Mouse (Mus musculus) MEL (cell line): ENCODE data around the gene Wdr34. TPM values are rescaled to one million over a fixed set of nuclear protein-coding genes. Genes with fewer than 3 reads are reported as not detected.

Source experiments
- DNase-seq: peaks from one replicate; pipeline ENCODE4 v3.0.0; 2011; ENCODE audit warnings: low read depth, low spot score
- H3K27ac ChIP-seq: 2 replicates; pipeline ENCODE4 v1.5.1; 2012; ENCODE audit warnings: low read depth, mild to moderate bottlenecking, control low read depth, low read length, moderate library complexity; ENCODE audit not compliant: control insufficient read depth
- H3K27me3 ChIP-seq, 2 experiments: fragments of 150-350 bp in 1 of 2; sonication (generic) in 1 of 2; 2 replicates each; pipeline ENCODE4 v1.6.1; 2012; ENCODE audit warnings: low read length in 2 of 2, mild to moderate bottlenecking in 2 of 2, improper control_type of control experiment in 1 of 2, moderate library complexity in 1 of 2; ENCODE audit not compliant: insufficient read depth in 2 of 2, control insufficient read depth in 1 of 2
- H3K36me3 ChIP-seq, 2 experiments: 2 replicates each; pipeline ENCODE4 v1.6.1; 2012 to 2014; ENCODE audit warnings: low read length in 2 of 2, improper control_type of control experiment in 1 of 2, inconsistent platforms in 1 of 2, mild to moderate bottlenecking in 1 of 2; ENCODE audit not compliant: insufficient read depth in 2 of 2, control insufficient read depth in 1 of 2
- H3K4me1 ChIP-seq, 2 experiments: fragments of 150-350 bp in 1 of 2; sonication (generic) in 1 of 2; 2 replicates each; pipeline ENCODE4 v1.6.1; 2012; ENCODE audit warnings: low read length in 2 of 2, improper control_type of control experiment in 1 of 2, mild to moderate bottlenecking in 1 of 2; ENCODE audit not compliant: insufficient read depth in 2 of 2, control insufficient read depth in 1 of 2
- H3K4me3 ChIP-seq, 2 experiments: fragments of 150-350 bp in 1 of 2; sonication (generic) in 1 of 2; 2 replicates each; pipeline ENCODE4 v1.5.1; 2012; ENCODE audit warnings: low read depth in 2 of 2, low read length in 2 of 2, mild to moderate bottlenecking in 2 of 2, moderate library complexity in 2 of 2, control low read depth in 1 of 2, improper control_type of control experiment in 1 of 2; ENCODE audit not compliant: control insufficient read depth in 1 of 2, insufficient read depth in 1 of 2
- H3K79me2 ChIP-seq: 2 replicates; pipeline ENCODE4 v1.6.1; 2012; ENCODE audit warnings: mild to moderate bottlenecking, low read length, moderate library complexity; ENCODE audit not compliant: control insufficient read depth, poor library complexity, insufficient read depth
- H3K9ac ChIP-seq: 2 replicates; pipeline ENCODE4 v1.6.1; 2012; ENCODE audit warnings: low read depth, mild to moderate bottlenecking, control low read depth, low read length, moderate library complexity; ENCODE audit not compliant: control insufficient read depth, poor library complexity, severe bottlenecking
- H3K9me3 ChIP-seq: fragments of 150-350 bp; sonication (generic); replicated peaks from 2 replicates; pipeline ENCODE4 v1.6.1; 2012; ENCODE audit warnings: mild to moderate bottlenecking, low read length, improper control_type of control experiment, moderate library complexity; ENCODE audit not compliant: insufficient read depth
- BHLHE40 ChIP-seq: IDR thresholded peaks from 2 replicates; pipeline ENCODE4 v1.6.1; 2012; ENCODE audit warnings: low read depth, mild to moderate bottlenecking, inconsistent platforms, low read length, improper control_type of control experiment, borderline replicate concordance
- CHD1 ChIP-seq: IDR thresholded peaks from 2 replicates; pipeline ENCODE4 v1.6.1; 2012; ENCODE audit warnings: low read depth, mild to moderate bottlenecking, inconsistent platforms, low read length, improper control_type of control experiment
- CHD2 ChIP-seq: IDR thresholded peaks from 2 replicates; pipeline ENCODE4 v1.6.1; 2011; ENCODE audit warnings: low read length, improper control_type of control experiment
- CTCF ChIP-seq, 3 experiments: IDR thresholded peaks in 2 of 3; conservative IDR thresholded peaks in 1 of 3; 2 replicates each; pipeline ENCODE4 v1.5.1; 2011 to 2012; ENCODE audit warnings: low read length in 3 of 3, low read depth in 2 of 3, mild to moderate bottlenecking in 2 of 3, improper control_type of control experiment in 1 of 3, inconsistent platforms in 1 of 3, mixed read lengths in 1 of 3, moderate library complexity in 1 of 3; ENCODE audit not compliant: control insufficient read depth in 1 of 3, insufficient read depth in 1 of 3, poor library complexity in 1 of 3, severe bottlenecking in 1 of 3
- E2F4 ChIP-seq: IDR thresholded peaks from 2 replicates; pipeline ENCODE4 v1.6.1; 2011; ENCODE audit warnings: low read depth, low read length, improper control_type of control experiment, borderline replicate concordance
- ELF1 ChIP-seq: IDR thresholded peaks from 2 replicates; pipeline ENCODE4 v1.6.1; 2014; ENCODE audit warnings: low read depth, mild to moderate bottlenecking, inconsistent platforms, low read length, improper control_type of control experiment, moderate library complexity
- EP300 ChIP-seq, 2 experiments: IDR thresholded peaks; 2 replicates each; pipeline ENCODE4 v1.6.1; 2011; ENCODE audit warnings: improper control_type of control experiment in 2 of 2, low read length in 2 of 2, low read depth in 1 of 2, mild to moderate bottlenecking in 1 of 2
- ETS1 ChIP-seq: IDR thresholded peaks from 2 replicates; pipeline ENCODE4 v1.6.1; 2012; ENCODE audit warnings: low read depth, mild to moderate bottlenecking, inconsistent platforms, low read length, improper control_type of control experiment, moderate library complexity
- GABPA ChIP-seq: IDR thresholded peaks from 2 replicates; pipeline ENCODE4 v1.6.1; 2012; ENCODE audit warnings: low read depth, mild to moderate bottlenecking, inconsistent platforms, low read length, improper control_type of control experiment, moderate library complexity
- GATA1 ChIP-seq: IDR thresholded peaks from 2 replicates; pipeline ENCODE4 v1.6.1; 2011; ENCODE audit warnings: low read depth, low read length, improper control_type of control experiment
- KAT2A ChIP-seq: conservative IDR thresholded peaks from 2 replicates; pipeline ENCODE4 v1.6.1; 2012; ENCODE audit warnings: low read depth, low read length, improper control_type of control experiment, inconsistent platforms
- MAFK ChIP-seq: IDR thresholded peaks from 2 replicates; pipeline ENCODE4 v1.6.1; 2011; ENCODE audit warnings: low read depth, mild to moderate bottlenecking, low read length, improper control_type of control experiment, borderline replicate concordance
- MAX ChIP-seq: IDR thresholded peaks from 2 replicates; pipeline ENCODE4 v1.6.1; 2011; ENCODE audit warnings: low read length, improper control_type of control experiment
- MAZ ChIP-seq: IDR thresholded peaks from 2 replicates; pipeline ENCODE4 v1.6.1; 2012; ENCODE audit warnings: low read depth, mild to moderate bottlenecking, inconsistent platforms, low read length, improper control_type of control experiment
- MEF2A ChIP-seq: IDR thresholded peaks from 2 replicates; pipeline ENCODE4 v1.6.1; 2014; ENCODE audit warnings: low read depth, mild to moderate bottlenecking, inconsistent platforms, low read length, improper control_type of control experiment; ENCODE audit not compliant: poor library complexity, insufficient replicate concordance, severe bottlenecking; ENCODE audit errors: extremely low read depth
- MXI1 ChIP-seq: IDR thresholded peaks from 2 replicates; pipeline ENCODE4 v1.6.1; 2011; ENCODE audit warnings: mild to moderate bottlenecking, low read depth, low read length, improper control_type of control experiment
- MYC ChIP-seq: IDR thresholded peaks from 2 replicates; pipeline ENCODE4 v1.6.1; 2011; ENCODE audit warnings: low read depth, mild to moderate bottlenecking, low read length, improper control_type of control experiment, moderate library complexity
- NELFE ChIP-seq: IDR thresholded peaks from 2 replicates; pipeline ENCODE4 v1.6.1; 2011; ENCODE audit warnings: low read depth, low read length, improper control_type of control experiment
- POLR2AphosphoS2 ChIP-seq: IDR thresholded peaks from 2 replicates; pipeline ENCODE4 v1.6.1; 2011; ENCODE audit warnings: low read length, improper control_type of control experiment
- POLR2AphosphoS5 ChIP-seq: IDR thresholded peaks from 2 replicates; pipeline ENCODE4 v1.6.1; 2012; ENCODE audit warnings: low read depth, borderline replicate concordance, mild to moderate bottlenecking, inconsistent platforms, low read length, moderate library complexity, mixed read lengths
- RAD21 ChIP-seq: IDR thresholded peaks from 2 replicates; pipeline ENCODE4 v1.6.1; 2011; ENCODE audit warnings: mild to moderate bottlenecking, low read depth, low read length, improper control_type of control experiment
- RCOR1 ChIP-seq: IDR thresholded peaks from 2 replicates; pipeline ENCODE4 v1.6.1; 2012; ENCODE audit warnings: low read depth, mild to moderate bottlenecking, inconsistent platforms, low read length, improper control_type of control experiment
- SMC3 ChIP-seq: IDR thresholded peaks from 2 replicates; pipeline ENCODE4 v1.6.1; 2011; ENCODE audit warnings: low read depth, low read length, improper control_type of control experiment
- TAL1 ChIP-seq: IDR thresholded peaks from 2 replicates; pipeline ENCODE4 v1.6.1; 2012; ENCODE audit warnings: mild to moderate bottlenecking, inconsistent platforms, low read length, moderate library complexity, mixed read lengths
- TBP ChIP-seq: IDR thresholded peaks from 2 replicates; pipeline ENCODE4 v1.8.0; 2011; ENCODE audit warnings: low read depth, low read length, improper control_type of control experiment
- TCF12 ChIP-seq: IDR thresholded peaks from 2 replicates; pipeline ENCODE4 v1.6.1; 2014; ENCODE audit warnings: low read depth, mild to moderate bottlenecking, inconsistent platforms, low read length, improper control_type of control experiment, moderate library complexity
- UBTF ChIP-seq: IDR thresholded peaks from 2 replicates; pipeline ENCODE4 v1.6.1; 2012; ENCODE audit warnings: low read depth, mild to moderate bottlenecking, inconsistent platforms, low read length, improper control_type of control experiment, moderate library complexity, borderline replicate concordance; ENCODE audit not compliant: insufficient read depth
- USF1 ChIP-seq: IDR thresholded peaks from 2 replicates; pipeline ENCODE4 v1.6.1; 2014; ENCODE audit warnings: low read depth, mild to moderate bottlenecking, inconsistent platforms, low read length, improper control_type of control experiment, moderate library complexity
- USF2 ChIP-seq, 2 experiments: IDR thresholded peaks; 2 replicates each; pipeline ENCODE4 v1.6.1; 2011 to 2012; ENCODE audit warnings: improper control_type of control experiment in 2 of 2, low read length in 2 of 2, borderline replicate concordance in 1 of 2, inconsistent platforms in 1 of 2, low read depth in 1 of 2, mild to moderate bottlenecking in 1 of 2; ENCODE audit not compliant: insufficient read depth in 1 of 2
- ZC3H11A ChIP-seq: IDR thresholded peaks from 2 replicates; pipeline ENCODE4 v1.6.1; 2012; ENCODE audit warnings: low read depth, mild to moderate bottlenecking, inconsistent platforms, low read length, improper control_type of control experiment
- ZKSCAN1 ChIP-seq: IDR thresholded peaks from 2 replicates; pipeline ENCODE4 v1.6.1; 2012; ENCODE audit warnings: low read depth, mild to moderate bottlenecking, inconsistent platforms, low read length, improper control_type of control experiment, moderate library complexity
- ZMIZ1 ChIP-seq: IDR thresholded peaks from 2 replicates; pipeline ENCODE4 v1.6.1; 2012; ENCODE audit warnings: low read depth, mild to moderate bottlenecking, inconsistent platforms, low read length, improper control_type of control experiment, moderate library complexity
- ZNF384 ChIP-seq: IDR thresholded peaks from 2 replicates; pipeline ENCODE4 v1.6.1; 2012; ENCODE audit warnings: low read depth, mild to moderate bottlenecking, inconsistent platforms, low read length, improper control_type of control experiment
- polyA plus RNA-seq, 2 experiments: library from polyadenylated mRNA; stranded (reverse) in 1 of 2; unstranded in 1 of 2; fragments of >175 nt in 1 of 2; fragments of >200 nt in 1 of 2; gene quantifications; 2 replicates each; pipeline versions ENCODE4 v1.2.1 to v1.2.4; 2012; ENCODE audit warnings: low replicate concordance in 2 of 2, low read depth in 1 of 2; ENCODE audit not compliant: insufficient read length in 2 of 2, insufficient read depth in 1 of 2, missing spikeins in 1 of 2
- total RNA-seq: library from RNA; depleted of rRNA; stranded (reverse); fragments of 300-350 nt; gene quantifications from 2 replicates; pipeline ENCODE4 v1.2.3, GENCODE M21; 2012

Gene Wdr34
- total and polyA plus RNA-seq, 3 experiments: 49.3 to 78.3 TPM; not detected in 1

DNA sequence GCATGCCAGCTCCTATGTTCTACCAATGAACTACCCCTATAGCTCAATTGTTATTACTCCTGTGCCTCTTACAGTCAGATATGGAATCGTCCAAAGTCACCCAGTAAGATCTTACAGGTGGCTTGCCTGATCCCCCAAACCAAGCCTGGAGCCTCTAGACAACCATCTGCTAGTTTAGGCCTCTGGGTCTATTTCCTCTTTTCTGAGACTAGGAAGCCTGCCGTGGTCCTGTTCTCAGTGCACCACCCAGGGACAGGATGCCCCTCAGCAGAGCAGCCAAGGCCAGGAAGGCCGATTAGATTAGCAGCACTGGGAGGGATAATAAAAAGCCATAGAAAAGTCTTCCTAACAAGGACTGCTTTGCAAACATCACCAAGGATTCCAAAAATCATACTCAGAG is 1.1 kb upstream of the Wdr34 start (continued):
- TF ChIP-seq ZNF384 (no peak), USF1 (no peak), GABPA (no peak), EP300 (IDR thresholded peaks at IDR 0.05; ENCODE audit: low read depth in 1 of 2, low read length in 2 of 2) (peak in 1 of 2 experiments; percentile 56), MXI1 (0 out of 2 replicates have a peak, but pooled peaks have one; percentile 3), KAT2A (no peak), ELF1 (no peak; the same call in 1 of the 2 replicates), RCOR1 (peak; percentile 54), ZC3H11A (no peak), RAD21 (no peak), NELFE (peak; percentile 46), MAX (peak; percentile 40; the same call in 1 of the 2 replicates), E2F4 (no peak), MAFK (no peak), ZKSCAN1 (no peak), TAL1 (peak; percentile 86), ETS1 (peak; percentile 44; the same call in 1 of the 2 replicates), SMC3 (no peak), GATA1 (peak; percentile 69), TCF12 (peak; percentile 56), POLR2AphosphoS2 (no peak), USF2 (IDR thresholded peaks at IDR 0.05; ENCODE audit: borderline replicate concordance in 1 of 2, insufficient read depth in 1 of 2, low read depth in 1 of 2, low read length in 2 of 2) (no peak)

- peak overlapping the region; percentile 76 for H3K9ac ChIP-seq
- H3K27ac ChIP-seq: peak overlapping the region; percentile 74
- H3K36me3 ChIP-seq: peaks cover 0 to 20% of the 10 kb centered on the region in 2 experiments; a peak in 2 of 4 replicates
- no peaks in the 10 kb centered on the region for H3K9me3 ChIP-seq
- peaks cover 15% of the 10 kb centered on the region for H3K79me2 ChIP-seq
- peak; percentile 70 for DNase-seq
- H3K4me3 ChIP-seq: peak overlapping the region; percentile 61 to 64
- peaks cover 2 to 28% of the 10 kb centered on the region in 2 experiments for H3K4me1 ChIP-seq
- no peaks in the 10 kb centered on the region for H3K27me3 ChIP-seq
- TF ChIP-seq CHD2 (no peak), CTCF (IDR thresholded peaks at IDR 0.05 in 2 of 3, conservative IDR thresholded peaks at IDR 0.05 in 1 of 3; ENCODE audit: control insufficient read depth in 1 of 3, insufficient read depth in 1 of 3, low read depth in 2 of 3, low read length in 3 of 3, poor library complexity in 1 of 3, severe bottlenecking in 1 of 3) (no peak; a peak in 1 of 6 replicates), MEF2A (no peak), USF2 (IDR thresholded peaks at IDR 0.05; ENCODE audit: borderline replicate concordance in 1 of 2, insufficient read depth in 1 of 2, low read depth in 1 of 2, low read length in 2 of 2) (no peak), ETS1 (peak; percentile 84), MXI1 (peak; percentile 90), POLR2AphosphoS5 (no peak), ZNF384 (peak; percentile 90), MYC (peak; percentile 98), SMC3 (no peak), GATA1 (no peak), USF1 (no peak), E2F4 (no peak), MAZ (no peak), KAT2A (no peak), MAX (peak; percentile 94), ELF1 (no peak), ZC3H11A (no peak), RAD21 (no peak), CHD1 (0 out of 2 replicates have a peak, but pooled peaks have one; percentile 76), ZMIZ1 (no peak), UBTF (no peak), BHLHE40 (peak; percentile 78), TBP (0 out of 2 replicates have a peak, but pooled peaks have one; percentile 23)
Measured at GRCm38 (mm10) chr2:30048101-30048501, 580 bp downstream of the Wdr34 start.
